Mouse (Mus musculus): Measurements from ENCODE around the gene Usp34.

DNA sequence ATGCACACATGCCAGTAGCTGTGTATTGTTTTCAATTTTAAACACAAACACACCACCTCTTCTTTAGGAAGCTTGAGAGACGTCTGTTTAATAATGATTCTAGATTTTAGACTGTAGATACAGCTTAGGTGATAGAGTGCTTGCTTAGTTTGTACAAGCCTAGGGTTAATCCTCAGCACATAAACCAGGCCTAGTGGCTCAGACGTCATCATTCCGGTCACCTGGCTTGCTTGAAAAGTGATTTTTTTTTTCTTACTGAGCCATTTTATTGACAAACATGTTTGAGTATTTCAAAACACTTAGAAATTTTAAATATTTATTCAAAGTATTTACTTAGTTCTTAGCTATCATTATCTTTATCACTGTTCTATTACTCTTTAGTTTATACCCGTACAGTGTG, 65.3 kb downstream of the Usp34 start:
- TF ChIP-seq CTCF (IDR thresholded peaks at IDR 0.05; ENCODE audit: extremely low read depth, insufficient read depth, insufficient read length, insufficient replicate concordance) = no peak
- TF ChIP-seq POLR2A (IDR thresholded peaks at IDR 0.05; ENCODE audit: low read depth, low read length) = no peak
